In genomic region chr2:165211426-165212079, GRCm38 (mm10) we compare ENCODE assay signal across 12 mouse cellular contexts. TPM values are rescaled to one million over a fixed set of nuclear protein-coding genes. Genes with fewer than 3 reads are reported as not detected.
A peak's percentile ranks its signal among the peaks of the same experiment; 100 is the strongest.
DNase-seq lines count a peak whose midpoint lies in the region; ATAC-seq lines count a peak whose summit lies in the region.
"Had no signal": no experiment of that assay in that cellular context is flagged by ENCODE, and none has a peak within 500 bp of the region (broad histone marks: within the 10 kb centered on the region; RNA-seq: fewer than 3 reads in every experiment).

No protein-coding gene starts in this region.

- no peaks in the 10 kb centered on the region for H3K36me3 ChIP-seq in intestine, embryonic 15.5 days
- no peaks in the 10 kb centered on the region for H3K36me3 ChIP-seq in intestine, embryonic 16.5 days (ENCODE audit: control insufficient read depth, insufficient read depth, low read length)
- H3K36me3 ChIP-seq in embryonic facial prominence, embryonic 10.5 days (replicated peaks): no peaks in the 10 kb centered on the region
- no peaks in the 10 kb centered on the region for H3K36me3 ChIP-seq in hindbrain, embryonic 15.5 days
- no peaks in the 10 kb centered on the region for H3K36me3 ChIP-seq in neural tube, embryonic 13.5 days
- H3K36me3 ChIP-seq: limb, embryonic 13.5 days had no signal

- no peaks in the 10 kb centered on the region for H3K9me3 ChIP-seq in intestine, embryonic 15.5 days
- H3K9me3 ChIP-seq in intestine, embryonic 16.5 days (ENCODE audit: control insufficient read depth, low read length): no peaks in the 10 kb centered on the region
- H3K9me3 ChIP-seq in embryonic facial prominence, embryonic 10.5 days: no peaks in the 10 kb centered on the region
- no peaks in the 10 kb centered on the region for H3K9me3 ChIP-seq in hindbrain, embryonic 15.5 days
- H3K9me3 ChIP-seq in neural tube, embryonic 13.5 days: no peaks in the 10 kb centered on the region
- H3K9me3 ChIP-seq: limb, embryonic 13.5 days had no signal

- DNase-seq in embryonic facial prominence, embryonic 10.5 days (ENCODE audit: low spot score): peak; percentile 30
- DNase-seq in gastrocnemius, postnatal 36 days: no peak
- no peak for DNase-seq in liver
- no peak for DNase-seq in urinary bladder, adult 2 months (ENCODE audit: low spot score)
- DNase-seq: kidney, postnatal 36 days; spleen, adult 18-20 months had no signal

- 1% methylated on average over 20 of the region's 20 CpGs for WGBS in intestine, embryonic 15.5 days
- WGBS in intestine, embryonic 16.5 days: 4% methylated on average over 20 of the region's 20 CpGs
- under 1% methylated on average over 20 of the region's 20 CpGs for WGBS in embryonic facial prominence, embryonic 10.5 days
- WGBS in hindbrain, embryonic 15.5 days: 2% methylated on average over 20 of the region's 20 CpGs
- WGBS in neural tube, embryonic 13.5 days: under 1% methylated on average over 20 of the region's 20 CpGs

- no peak overlapping the region for H3K4me3 ChIP-seq in intestine, embryonic 15.5 days (replicated peaks)
- H3K4me3 ChIP-seq in intestine, embryonic 16.5 days (ENCODE audit: low read length): no peak overlapping the region
- peak overlapping the region; percentile 42 for H3K4me3 ChIP-seq in embryonic facial prominence, embryonic 10.5 days
- no peak overlapping the region for H3K4me3 ChIP-seq in hindbrain, embryonic 15.5 days
- H3K4me3 ChIP-seq in neural tube, embryonic 13.5 days: no peak overlapping the region
- H3K4me3 ChIP-seq: limb, embryonic 13.5 days had no signal

- ATAC-seq in intestine, embryonic 15.5 days: no peak
- no peak for ATAC-seq in intestine, embryonic 16.5 days
- no peak for ATAC-seq in hindbrain, embryonic 15.5 days (ENCODE audit: low FRiP score, low read depth)
- ATAC-seq in neural tube, embryonic 13.5 days (ENCODE audit: low read depth): peak; percentile 21
- ATAC-seq: Patski had no signal

- H3K4me2 ChIP-seq in intestine, embryonic 15.5 days (replicated peaks): 0 out of 2 replicates have a peak overlapping the region, but pooled peaks have one; percentile 5
- H3K4me2 ChIP-seq in intestine, embryonic 16.5 days (ENCODE audit: low read depth, low read length): no peak overlapping the region
- peak overlapping the region; percentile 42 for H3K4me2 ChIP-seq in hindbrain, embryonic 15.5 days
- peak overlapping the region; percentile 35 for H3K4me2 ChIP-seq in neural tube, embryonic 13.5 days

- peaks cover 15% of the 10 kb centered on the region for H3K4me1 ChIP-seq in intestine, embryonic 15.5 days (replicated peaks)
- H3K4me1 ChIP-seq in intestine, embryonic 16.5 days (ENCODE audit: control insufficient read depth, insufficient read depth, low read length): peaks cover 13% of the 10 kb centered on the region
- peaks cover 46% of the 10 kb centered on the region for H3K4me1 ChIP-seq in embryonic facial prominence, embryonic 10.5 days
- peaks cover 57% of the 10 kb centered on the region for H3K4me1 ChIP-seq in hindbrain, embryonic 15.5 days (replicated peaks)
- H3K4me1 ChIP-seq in neural tube, embryonic 13.5 days (replicated peaks): peaks cover 61% of the 10 kb centered on the region

- no peak overlapping the region for H3K27ac ChIP-seq in intestine, embryonic 15.5 days
- H3K27ac ChIP-seq in intestine, embryonic 16.5 days (ENCODE audit: low read length): no peak overlapping the region
- H3K27ac ChIP-seq in embryonic facial prominence, embryonic 10.5 days (replicated peaks): no peak overlapping the region
- H3K27ac ChIP-seq in hindbrain, embryonic 15.5 days (replicated peaks): no peak overlapping the region
- H3K27ac ChIP-seq in neural tube, embryonic 13.5 days (replicated peaks): peak overlapping the region; percentile 54; the same call in 1 of the 2 replicates
- H3K27ac ChIP-seq: limb, embryonic 13.5 days had no signal

- H3K9ac ChIP-seq in intestine, embryonic 15.5 days: no peak overlapping the region
- no peak overlapping the region for H3K9ac ChIP-seq in intestine, embryonic 16.5 days (ENCODE audit: low read depth, low read length)
- H3K9ac ChIP-seq in hindbrain, embryonic 15.5 days: no peak overlapping the region
- H3K9ac ChIP-seq in neural tube, embryonic 13.5 days: 0 out of 2 replicates have a peak overlapping the region, but pooled peaks have one; percentile 32
- H3K9ac ChIP-seq: limb, embryonic 13.5 days had no signal

- intact Hi-C loops in gastrocnemius, postnatal 36 days (cut with DNase I): no loop called here

- peaks cover 66% of the 10 kb centered on the region for H3K27me3 ChIP-seq in intestine, embryonic 15.5 days (replicated peaks)
- peaks cover 58% of the 10 kb centered on the region for H3K27me3 ChIP-seq in intestine, embryonic 16.5 days (replicated peaks; ENCODE audit: control insufficient read depth, insufficient read depth, low read length)
- peaks cover 97% of the 10 kb centered on the region for H3K27me3 ChIP-seq in embryonic facial prominence, embryonic 10.5 days (replicated peaks; ENCODE audit: low read depth, poor library complexity, severe bottlenecking)
- peaks cover 10% of the 10 kb centered on the region for H3K27me3 ChIP-seq in hindbrain, embryonic 15.5 days
- H3K27me3 ChIP-seq in neural tube, embryonic 13.5 days: peaks cover 83% of the 10 kb centered on the region

RNA-seq across cellular contexts. Expression of gene Cdh22, which starts 23.1 kb away (rescaled TPM):
- polyA plus RNA-seq in intestine, embryonic 15.5 days (2015; fragmentation: Nextera tagmentation; extraction: Ambion mirVana): 0.62 and 0.68 TPM in 2 replicates
- 0.40 and 0.50 TPM in 2 replicates for polyA plus RNA-seq in intestine, embryonic 16.5 days (2015; fragmentation: Nextera tagmentation; extraction: Ambion mirVana)
- 0.91 and 1.1 TPM in 2 replicates for polyA plus RNA-seq in embryonic facial prominence, embryonic 10.5 days (2016; fragmentation: Nextera tagmentation; extraction: Ambion mirVana)
- polyA plus RNA-seq in hindbrain, embryonic 15.5 days (2015; fragmentation: Nextera tagmentation; extraction: Ambion mirVana): 16.4 and 16.6 TPM in 2 replicates
- polyA plus RNA-seq in neural tube, embryonic 13.5 days (2015; fragmentation: Nextera tagmentation; extraction: Ambion mirVana): 11.1 and 11.4 TPM in 2 replicates
- total RNA-seq in gastrocnemius, postnatal 36 days (2021): under 1 TPM; 0.10 to 0.20 TPM
- 0.98 and 1.1 TPM in 2 replicates for polyA plus RNA-seq in urinary bladder, adult 2 months (2012; rRNA removed)
- polyA plus RNA-seq: Patski had no signal
